Mouse (Mus musculus): ENCODE data around the gene Smug1. TPM values are rescaled to one million over a fixed set of nuclear protein-coding genes. Genes with fewer than 3 reads are reported as not detected.

Gene Smug1
- polyA plus RNA-seq, 1 experiment = 3.8 TPM

DNA sequence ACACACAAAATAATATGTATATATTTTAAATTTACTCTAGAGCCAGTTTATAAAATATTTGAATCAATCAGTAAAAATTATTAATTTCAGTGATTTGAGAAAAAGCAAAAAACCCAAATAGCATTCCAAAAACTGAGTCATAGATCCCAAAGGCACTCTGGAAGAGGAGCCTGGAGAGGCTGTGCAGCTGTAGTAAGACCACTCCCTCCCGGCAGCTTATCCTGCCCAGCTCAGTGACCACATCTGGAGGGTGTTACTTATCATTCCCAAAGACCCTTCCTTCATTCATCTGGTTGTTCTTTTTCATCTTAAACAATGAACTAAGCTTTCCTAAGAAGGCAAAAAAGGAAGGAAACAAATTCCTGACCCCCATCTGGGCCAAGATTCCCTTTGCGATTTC is 54.6 kb downstream of the Smug1 start:
- TF ChIP-seq POLR2A (IDR thresholded peaks at IDR 0.05; ENCODE audit: control insufficient read depth, low read depth, low read length) (no peak), CTCF (IDR thresholded peaks at IDR 0.05; ENCODE audit: control insufficient read depth, insufficient read depth, insufficient replicate concordance, low read depth, low read length) (no peak)
- no peaks in the 10 kb centered on the region for H3K36me3 ChIP-seq (ENCODE audit: control insufficient read depth, insufficient read depth, low read length)
- H3K27ac ChIP-seq (ENCODE audit: control insufficient read depth, insufficient read depth, low read depth, low read length) = no peak overlapping the region
- H3K4me1 ChIP-seq (ENCODE audit: control insufficient read depth, insufficient read depth, low read length) = no peaks in the 10 kb centered on the region
- no peaks in the 10 kb centered on the region for H3K27me3 ChIP-seq (ENCODE audit: control insufficient read depth, insufficient read depth, low read length)
- H3K4me3 ChIP-seq (ENCODE audit: control insufficient read depth, low read depth, low read length) = no peak overlapping the region

GRCm38 (mm10) chr15:103109940-103110339 is 57.0 kb downstream of the Smug1 start:
- H3K4me1 ChIP-seq (ENCODE audit: control insufficient read depth, insufficient read depth, low read length) = no peaks in the 10 kb centered on the region
- no peak overlapping the region for H3K4me3 ChIP-seq (ENCODE audit: control insufficient read depth, low read depth, low read length)
- H3K27ac ChIP-seq (ENCODE audit: control insufficient read depth, insufficient read depth, low read depth, low read length) = no peak overlapping the region
- H3K36me3 ChIP-seq (ENCODE audit: control insufficient read depth, insufficient read depth, low read length) = no peaks in the 10 kb centered on the region
- H3K27me3 ChIP-seq (ENCODE audit: control insufficient read depth, insufficient read depth, low read length) = no peaks in the 10 kb centered on the region
- TF ChIP-seq CTCF (IDR thresholded peaks at IDR 0.05; ENCODE audit: control insufficient read depth, insufficient read depth, insufficient replicate concordance, low read depth, low read length) = no peak
- no peak for TF ChIP-seq POLR2A (IDR thresholded peaks at IDR 0.05; ENCODE audit: control insufficient read depth, low read depth, low read length)

GRCm38 (mm10) chr15:103108066-103108676 is 58.7 kb downstream of the Smug1 start:
- TF ChIP-seq POLR2A (IDR thresholded peaks at IDR 0.05; ENCODE audit: control insufficient read depth, low read depth, low read length) (no peak), CTCF (IDR thresholded peaks at IDR 0.05; ENCODE audit: control insufficient read depth, insufficient read depth, insufficient replicate concordance, low read depth, low read length) (no peak)
- Histone ChIP-seq H3K4me3 (ENCODE audit: control insufficient read depth, low read depth, low read length) (no peak overlapping the region), H3K4me1 (ENCODE audit: control insufficient read depth, insufficient read depth, low read length) (no peaks in the 10 kb centered on the region), H3K27ac (ENCODE audit: control insufficient read depth, insufficient read depth, low read depth, low read length) (no peak overlapping the region), H3K36me3 (ENCODE audit: control insufficient read depth, insufficient read depth, low read length) (no peaks in the 10 kb centered on the region), H3K27me3 (ENCODE audit: control insufficient read depth, insufficient read depth, low read length) (no peaks in the 10 kb centered on the region)

DNA sequence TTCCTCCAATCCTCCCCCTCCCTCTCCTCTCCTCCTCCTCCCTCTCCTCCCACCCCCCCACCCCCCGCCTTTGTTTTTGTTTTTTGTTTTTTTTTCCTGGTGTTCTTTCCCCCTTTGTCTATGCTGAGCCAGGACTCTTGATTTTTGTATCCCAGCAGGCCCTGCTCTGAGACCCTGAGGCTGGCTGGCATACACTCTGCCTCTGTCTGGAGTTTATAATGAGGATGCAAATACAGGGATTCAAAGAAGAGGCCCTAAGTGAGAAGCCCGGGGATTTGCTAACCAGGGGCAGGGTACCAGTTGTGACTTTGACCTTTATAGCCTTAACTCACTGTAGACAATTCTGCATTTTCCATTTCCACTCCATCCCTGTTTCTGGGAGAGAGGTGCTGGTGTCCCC is 60.7 kb downstream of the Smug1 start:
- Histone ChIP-seq H3K27ac (ENCODE audit: control insufficient read depth, insufficient read depth, low read depth, low read length) (no peak overlapping the region), H3K4me1 (ENCODE audit: control insufficient read depth, insufficient read depth, low read length) (peaks cover 2% of the 10 kb centered on the region; the same call in 1 of the 2 replicates), H3K36me3 (ENCODE audit: control insufficient read depth, insufficient read depth, low read length) (no peaks in the 10 kb centered on the region), H3K27me3 (ENCODE audit: control insufficient read depth, insufficient read depth, low read length) (peaks cover 13% of the 10 kb centered on the region), H3K4me3 (ENCODE audit: control insufficient read depth, low read depth, low read length) (no peak overlapping the region)
- TF ChIP-seq CTCF (IDR thresholded peaks at IDR 0.05; ENCODE audit: control insufficient read depth, insufficient read depth, insufficient replicate concordance, low read depth, low read length) (no peak), POLR2A (IDR thresholded peaks at IDR 0.05; ENCODE audit: control insufficient read depth, low read depth, low read length) (no peak)

Other genes starting within 250 kb of the Smug1 start
- not detected in 2 replicates for gene Hoxc13, start 246.0 kb downstream of the Smug1 start, polyA plus RNA-seq (2012; rRNA removed)
- gene Hoxc12, start 230.3 kb downstream of the Smug1 start, polyA plus RNA-seq (2012; rRNA removed) = not detected in 2 replicates
- gene Hoxc11, start 212.7 kb downstream of the Smug1 start, polyA plus RNA-seq (2012; rRNA removed) = not detected in 2 replicates
- gene Hoxc10, start 200.3 kb downstream of the Smug1 start, polyA plus RNA-seq (2012; rRNA removed) = 0.29 and 0.31 TPM in 2 replicates
- 0.53 and 0.66 TPM in 2 replicates for gene Hoxc5, start 199.6 kb downstream of the Smug1 start, polyA plus RNA-seq (2012; rRNA removed)
- gene Hoxc9, start 190.7 kb downstream of the Smug1 start, polyA plus RNA-seq (2012; rRNA removed) = 2.1 and 2.6 TPM in 2 replicates
- 0.15 and 0.34 TPM in 2 replicates for gene Hoxc8, start 176.5 kb downstream of the Smug1 start, polyA plus RNA-seq (2012; rRNA removed)
- 1.0 and 1.1 TPM in 2 replicates for gene Hoxc6, start 168.8 kb downstream of the Smug1 start, polyA plus RNA-seq (2012; rRNA removed)
- 0.33 and 0.36 TPM in 2 replicates for gene Hoxc4, start 148.2 kb downstream of the Smug1 start, polyA plus RNA-seq (2012; rRNA removed)
- gene Cbx5, start 72.7 kb upstream of the Smug1 start, polyA plus RNA-seq (2012; rRNA removed) = 11.8 and 15.7 TPM in 2 replicates
- 43.2 and 53.3 TPM in 2 replicates for gene Hnrnpa1, start 73.3 kb upstream of the Smug1 start, polyA plus RNA-seq (2012; rRNA removed)
- gene Nfe2, start 91.3 kb upstream of the Smug1 start, polyA plus RNA-seq (2012; rRNA removed) = 8.9 and 10.6 TPM in 2 replicates
- gene Copz1, start 105.6 kb upstream of the Smug1 start, polyA plus RNA-seq (2012; rRNA removed) = 51.6 and 56.8 TPM in 2 replicates
- gene Gpr84, start 143.5 kb upstream of the Smug1 start, polyA plus RNA-seq (2012; rRNA removed) = 0.24 and 0.43 TPM in 2 replicates
- gene Zfp385a, start 173.0 kb upstream of the Smug1 start, polyA plus RNA-seq (2012; rRNA removed) = 84.7 and 92.7 TPM in 2 replicates
- gene Itga5, start 199.7 kb upstream of the Smug1 start, polyA plus RNA-seq (2012; rRNA removed) = 1.1 and 1.4 TPM in 2 replicates

Measured in testis, adult 2 months (tissue).